Mouse (Mus musculus) urinary bladder, adult 2 months (tissue): Measurements from ENCODE around the gene Neil3. TPM values are rescaled to one million over a fixed set of nuclear protein-coding genes. Genes with fewer than 3 reads are reported as not detected.

Experiments used
- DNase-seq: peaks from one replicate; pipeline ENCODE4 v3.0.0; 2022; ENCODE audit warnings: low spot score
- polyA plus RNA-seq: library from polyadenylated mRNA; depleted of rRNA; stranded (reverse); fragments of >200 nt; gene quantifications from 2 replicates; pipeline ENCODE4 v1.2.3, GENCODE M21; 2012; rRNA removed

Gene Neil3
- 0.91 and 1.5 TPM in 2 replicates for polyA plus RNA-seq

DNA sequence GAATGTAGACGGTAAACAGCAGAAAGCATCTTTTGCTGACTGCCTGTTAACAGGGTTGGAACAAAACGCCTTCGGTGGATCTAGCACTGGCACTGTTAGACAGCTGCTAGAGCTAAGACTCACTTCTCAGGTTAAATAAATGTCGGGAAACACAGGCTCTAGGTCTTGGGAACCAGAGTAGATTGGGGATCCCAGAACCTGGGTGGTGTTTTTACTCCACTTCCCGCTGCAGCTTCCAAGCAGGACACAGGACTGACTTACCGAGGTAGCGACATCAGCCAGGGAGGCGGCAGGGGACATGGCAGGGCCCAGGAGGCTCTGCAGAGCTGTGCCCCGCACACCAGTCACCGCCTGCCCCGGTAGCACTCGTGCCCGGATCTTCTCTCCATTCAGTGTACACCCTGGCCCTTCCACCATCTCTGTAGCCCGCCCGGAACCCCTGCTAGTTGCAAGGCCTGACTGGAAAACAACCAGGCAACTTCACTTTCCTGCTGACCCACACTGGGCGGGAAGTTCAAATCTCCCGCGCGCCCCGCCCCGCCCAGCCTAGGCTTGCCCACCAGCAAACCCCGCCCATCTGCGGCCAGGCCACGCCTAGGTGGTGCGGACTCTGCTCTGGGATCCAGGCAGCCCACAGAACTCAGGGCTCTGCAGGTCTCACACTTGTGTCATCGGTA, at the start of gene Neil3:
TSS of gene Neil3 (minus strand) at position 571 of the 677 bp plus-strand sequence.
- DNase-seq = peak; percentile 42

DNA sequence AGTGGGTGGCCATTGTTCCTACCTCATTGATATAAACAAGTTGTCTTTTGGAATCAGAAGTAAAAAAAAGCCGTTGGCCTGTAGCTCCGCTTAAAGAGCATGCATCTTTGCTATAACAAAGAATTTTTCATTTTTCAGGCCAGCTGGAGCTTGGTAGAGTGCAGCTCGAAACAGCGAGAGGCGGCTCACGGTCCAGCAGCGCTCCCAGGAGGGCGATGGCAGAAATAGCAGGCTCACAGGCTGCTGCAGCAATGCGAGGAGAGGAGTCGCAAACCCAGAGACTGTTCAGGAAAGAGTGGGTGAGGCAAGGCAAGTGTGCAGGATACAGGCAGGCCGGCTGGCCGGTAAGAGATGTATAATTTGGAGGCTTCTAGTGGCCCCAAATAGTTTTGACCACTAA, 42.0 kb upstream of the Neil3 start:
- DNase-seq = no peak

DNA sequence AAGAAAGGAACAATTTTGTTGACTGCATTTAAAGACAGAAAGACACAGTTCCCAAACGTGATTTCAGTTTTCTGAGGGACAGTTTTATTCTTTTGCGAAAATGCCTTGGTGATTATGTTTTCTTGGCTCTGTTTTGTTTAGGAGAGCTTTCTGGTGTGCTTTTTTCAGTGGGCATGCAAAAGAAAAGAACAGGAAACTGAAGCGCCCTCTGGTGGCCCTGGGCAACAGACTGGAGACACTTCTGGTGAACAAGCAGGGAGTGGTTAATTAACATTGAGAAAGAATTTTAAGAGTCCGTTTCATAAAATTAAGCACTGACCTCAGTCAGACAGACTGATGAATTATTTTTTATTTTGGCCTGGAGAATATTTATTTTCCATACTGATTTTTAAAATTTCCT, 25.1 kb upstream of the Neil3 start:
- no peak for DNase-seq

- no peak for DNase-seq
Observed at GRCm38 (mm10) chr8:53661436-53661835, 22.6 kb upstream of the Neil3 start.

- DNase-seq = no peak
Observed at GRCm38 (mm10) chr8:53630618-53631017, 8.2 kb downstream of the Neil3 start.

DNA sequence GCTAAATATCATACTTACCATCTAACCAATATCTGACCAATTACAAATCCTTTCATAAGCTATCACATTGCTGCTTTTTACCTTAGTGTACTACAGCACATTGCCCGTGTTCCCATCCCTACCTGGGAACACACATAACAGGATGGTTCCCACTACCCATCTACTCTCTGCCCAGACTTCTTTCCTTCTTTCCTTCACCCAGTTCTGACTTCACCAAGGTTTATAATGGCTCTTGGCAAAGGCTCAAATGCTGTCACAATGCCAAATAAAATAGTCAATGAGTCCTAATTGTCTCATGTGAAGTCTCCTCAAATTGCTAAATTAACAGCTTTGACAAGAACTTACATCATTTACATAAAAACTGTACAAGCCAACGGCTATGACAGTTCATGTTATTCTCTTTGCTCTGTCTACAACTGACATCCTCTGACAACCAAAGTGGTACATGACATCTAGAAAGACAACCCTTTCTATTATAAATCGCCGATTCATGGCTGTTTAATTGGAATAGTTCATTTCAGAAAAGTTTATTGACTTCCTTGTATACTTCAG, 9.9 kb downstream of the Neil3 start:
- no peak for DNase-seq

DNA sequence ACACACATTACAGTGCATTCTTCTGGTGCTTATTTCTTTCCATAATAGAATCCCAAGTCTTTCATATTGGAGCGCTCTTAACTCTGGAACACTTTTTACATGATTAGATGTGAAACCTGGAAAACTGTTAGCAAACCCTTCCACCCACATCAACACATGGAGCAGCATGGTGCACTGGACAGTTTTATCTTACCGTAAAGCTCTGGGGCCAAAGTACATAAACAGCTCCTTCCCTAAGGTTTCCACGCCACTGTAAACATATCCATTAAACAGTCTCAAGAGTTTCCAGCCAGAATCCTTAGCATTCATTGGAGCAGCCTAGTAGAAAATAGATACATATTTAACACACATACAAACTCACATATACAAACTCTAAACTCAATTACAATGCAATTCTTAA, 15.4 kb downstream of the Neil3 start:
- no peak for DNase-seq

DNA sequence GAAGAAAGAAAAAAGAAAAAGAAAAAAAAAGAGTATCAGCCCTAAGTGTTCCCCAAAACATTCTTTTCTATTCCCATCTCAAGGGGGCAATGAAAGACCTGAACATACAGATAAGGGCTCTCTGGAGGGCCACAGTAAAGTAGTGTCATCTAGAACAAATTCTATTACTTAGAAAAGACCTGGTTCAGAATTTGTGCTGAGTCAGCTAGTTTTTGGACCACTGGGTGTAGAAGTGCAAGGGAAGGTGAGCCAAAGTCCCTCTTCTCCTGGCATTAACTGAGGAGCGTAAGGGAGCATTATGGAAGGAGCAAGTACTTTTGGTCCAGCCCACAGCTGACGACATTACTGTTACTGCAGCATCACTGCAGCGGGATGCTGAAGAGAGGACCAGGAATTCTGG, 19.7 kb downstream of the Neil3 start:
- DNase-seq = no peak

GRCm38 (mm10) chr8:53614288-53614646, 24.6 kb downstream of the Neil3 start:
- no peak for DNase-seq

DNA sequence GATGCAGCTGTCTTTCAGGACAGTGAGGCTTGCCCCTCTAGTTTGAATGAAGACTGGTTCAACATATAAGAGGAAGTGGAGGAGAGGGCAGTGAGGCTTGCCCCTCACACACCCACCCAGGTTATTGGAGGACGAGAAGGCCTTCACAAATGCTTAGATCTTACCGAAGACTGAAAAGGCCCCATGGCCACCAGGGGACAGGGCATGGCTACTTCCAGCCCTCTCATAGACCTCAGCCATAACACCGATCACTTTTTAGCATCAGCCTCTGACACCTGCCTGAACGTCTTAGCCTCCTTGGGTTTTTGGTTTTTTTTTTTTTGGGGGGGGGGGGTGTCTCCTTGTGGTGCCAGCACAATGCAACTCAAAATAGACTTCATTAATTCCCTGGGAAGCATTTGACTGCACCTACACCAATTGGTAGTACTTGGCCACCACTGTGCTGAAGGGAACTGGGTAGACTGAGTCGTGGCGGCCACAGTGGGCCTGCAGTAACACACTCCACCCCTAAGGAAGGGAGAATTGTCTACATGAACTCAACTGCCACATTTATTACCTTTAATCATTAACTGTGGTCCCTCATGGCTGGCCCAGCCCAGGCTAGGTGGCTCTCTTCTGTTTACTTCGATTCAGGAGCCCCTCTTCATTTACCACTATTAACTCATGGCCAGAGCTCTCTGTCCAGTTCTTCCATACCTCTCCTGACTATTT, 25.1 kb downstream of the Neil3 start:
- no peak for DNase-seq

DNA sequence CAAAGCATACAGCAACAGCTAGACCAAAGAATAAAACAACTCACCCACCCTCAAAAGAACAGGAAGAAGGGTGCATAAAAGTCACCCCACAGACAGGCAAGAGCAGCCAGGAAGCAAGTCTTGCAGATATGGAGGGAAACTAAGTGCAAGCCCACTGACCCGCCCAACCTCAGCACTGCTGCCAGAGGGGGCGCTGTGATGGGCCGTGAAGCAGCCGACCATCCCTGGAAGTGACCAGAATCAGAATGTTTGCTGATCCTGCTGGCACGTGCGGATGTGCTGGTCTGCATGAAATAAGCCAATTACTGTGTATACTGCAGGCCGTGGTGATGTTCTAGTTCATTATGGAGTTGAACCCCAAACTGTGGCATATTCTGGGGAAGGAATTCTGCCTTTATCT, 26.6 kb downstream of the Neil3 start:
- no peak for DNase-seq

GRCm38 (mm10) chr8:53607040-53607439, 31.8 kb downstream of the Neil3 start:
- DNase-seq = no peak

DNA sequence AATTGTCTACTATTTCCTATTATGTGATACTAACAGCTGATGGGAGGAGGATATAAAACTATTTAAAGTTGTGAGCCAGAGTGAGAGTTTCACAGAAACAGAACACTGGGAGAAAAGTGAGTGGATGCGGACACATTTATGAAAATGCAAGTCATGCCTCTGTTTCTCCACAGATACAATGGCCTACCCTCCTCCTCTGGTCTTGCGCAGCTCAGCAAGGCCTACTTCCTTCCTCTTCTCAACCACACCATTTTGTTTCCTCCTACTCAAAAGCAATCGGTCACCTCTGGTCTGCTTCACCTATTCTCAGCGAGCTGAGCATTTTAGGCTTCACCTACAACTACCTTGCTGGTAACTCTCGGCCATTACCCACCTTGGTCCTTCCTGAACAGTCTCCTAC, 34.0 kb downstream of the Neil3 start:
- DNase-seq = no peak

- no peak for DNase-seq
Observed at GRCm38 (mm10) chr8:53603672-53604071, 35.2 kb downstream of the Neil3 start.

GRCm38 (mm10) chr8:53600826-53601225, 38.0 kb downstream of the Neil3 start:
- no peak for DNase-seq

- no peak for DNase-seq
Observed at GRCm38 (mm10) chr8:53600025-53600811, 38.6 kb downstream of the Neil3 start.

- no peak for DNase-seq
Observed at GRCm38 (mm10) chr8:53598101-53598500, 40.8 kb downstream of the Neil3 start.

- no peak for DNase-seq
Observed at GRCm38 (mm10) chr8:53591777-53592176, 47.1 kb downstream of the Neil3 start.

- DNase-seq = no peak
Observed at GRCm38 (mm10) chr8:53573600-53573999, 65.3 kb downstream of the Neil3 start.

DNA sequence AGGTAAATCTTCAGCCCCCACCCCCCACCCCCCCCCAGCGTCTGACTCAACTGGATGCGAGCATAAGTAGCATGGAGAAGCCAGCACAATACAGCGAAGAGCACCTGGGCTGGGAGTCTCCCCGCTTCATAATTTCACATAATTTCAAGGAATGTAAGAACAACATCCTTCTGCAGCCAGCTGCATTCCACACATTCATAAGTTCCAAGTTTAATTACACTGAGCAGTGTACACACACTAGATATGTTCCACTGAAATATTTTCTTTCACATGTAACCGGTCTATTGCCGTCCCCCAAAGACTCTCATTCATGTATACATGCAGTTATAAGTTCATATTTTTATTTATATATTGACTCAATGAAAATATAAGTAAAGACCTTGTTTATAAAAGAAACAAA, 72.6 kb downstream of the Neil3 start:
- no peak for DNase-seq

GRCm38 (mm10) chr8:53562441-53563040, 76.3 kb downstream of the Neil3 start:
- no peak for DNase-seq

GRCm38 (mm10) chr8:53539585-53539984, 99.3 kb downstream of the Neil3 start:
- no peak for DNase-seq
